Mouse (Mus musculus) myocyte (in vitro differentiated cells): ENCODE data around the gene Lemd1.

Experiments used
- E2F4 ChIP-seq: IDR thresholded peaks from one replicate; pipeline ENCODE4 v1.6.1; 2011; ENCODE audit warnings: mild to moderate bottlenecking, control low read depth, moderate library complexity; ENCODE audit not compliant: insufficient read depth
- MAX ChIP-seq: IDR thresholded peaks from one replicate; pipeline ENCODE4 v1.6.1; 2011; ENCODE audit warnings: low read depth, mild to moderate bottlenecking, control low read depth

- no peak for TF ChIP-seq MAX
- no peak for TF ChIP-seq E2F4
Observed at GRCm38 (mm10) chr1:132205958-132206357, 14.7 kb downstream of the Lemd1 start.
